Mouse (Mus musculus): ENCODE data around the gene Lcmt2. TPM values are rescaled to one million over a fixed set of nuclear protein-coding genes. Genes with fewer than 3 reads are reported as not detected.

Lcmt2 gene
- polyA plus RNA-seq, 1 experiment from 2014 or later, result 21.8 TPM

DNA sequence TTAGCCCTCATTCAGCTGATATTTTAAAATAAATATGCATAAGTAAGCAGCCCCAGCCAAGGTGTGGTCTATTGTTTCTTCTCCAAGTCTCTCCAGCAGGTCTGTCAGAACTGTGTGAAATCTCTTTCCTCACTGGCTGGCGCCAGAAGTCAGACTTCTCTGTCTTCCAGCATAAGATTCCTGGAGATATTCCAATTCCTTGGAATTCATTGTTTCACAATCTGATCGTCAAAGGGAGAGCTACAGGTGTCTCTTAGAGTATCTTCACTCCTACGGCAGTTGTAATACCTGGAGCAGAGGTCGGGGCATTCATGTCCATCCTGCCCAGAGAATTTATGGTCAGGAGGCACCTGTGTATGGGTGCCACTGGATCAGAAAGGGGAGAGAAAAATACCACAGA, 50.7 kb downstream of the Lcmt2 start:
- Histone ChIP-seq H3K4me1 (ENCODE audit: insufficient read depth, low read depth, low read length) (no peaks in the 10 kb centered on the region), H3K4me2 (replicated peaks; ENCODE audit: low read depth, low read length) (no peak overlapping the region), H3K9me3 (ENCODE audit: low read length) (no peaks in the 10 kb centered on the region), H3K27ac (ENCODE audit: low read length) (no peak overlapping the region), H3K36me3 (ENCODE audit: insufficient read depth, low read length) (no peaks in the 10 kb centered on the region), H3K4me3 (ENCODE audit: low read depth, low read length) (no peak overlapping the region), H3K27me3 (replicated peaks; ENCODE audit: insufficient read depth, low read length) (no peaks in the 10 kb centered on the region), H3K9ac (replicated peaks; ENCODE audit: low read depth) (no peak overlapping the region)
- DNase-seq (ENCODE audit: low spot score) (no peak), ATAC-seq (no peak)
- TF ChIP-seq CTCF (IDR thresholded peaks at IDR 0.05), result no peak
- no peak for TF ChIP-seq EP300 (IDR thresholded peaks at IDR 0.05)
- WGBS, result 51% methylated on average over 4 of the region's 4 CpGs

DNA sequence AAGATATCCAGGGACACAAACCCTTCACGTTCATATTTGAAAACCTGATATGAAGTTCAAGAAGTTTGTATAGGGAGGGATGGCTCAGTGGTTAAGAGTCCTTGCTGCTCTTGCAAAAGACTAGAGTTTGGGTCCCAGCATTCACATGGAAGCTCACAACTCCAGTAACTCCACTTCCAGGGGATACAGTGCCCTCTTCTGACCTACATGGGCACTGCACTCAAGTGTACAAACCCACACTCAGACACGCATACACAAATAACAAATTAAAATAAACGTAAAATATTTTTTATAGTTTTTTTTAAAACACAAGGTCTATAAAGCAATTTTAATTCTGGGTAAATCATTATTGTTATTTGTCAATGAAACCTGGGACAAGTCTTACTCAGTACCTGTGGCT, 51.9 kb downstream of the Lcmt2 start:
- Histone ChIP-seq H3K27ac (ENCODE audit: low read length) (no peak overlapping the region), H3K4me1 (ENCODE audit: insufficient read depth, low read depth, low read length) (no peaks in the 10 kb centered on the region), H3K4me3 (ENCODE audit: low read depth, low read length) (no peak overlapping the region), H3K4me2 (replicated peaks; ENCODE audit: low read depth, low read length) (no peak overlapping the region), H3K36me3 (ENCODE audit: insufficient read depth, low read length) (no peaks in the 10 kb centered on the region), H3K9ac (replicated peaks; ENCODE audit: low read depth) (no peak overlapping the region), H3K9me3 (ENCODE audit: low read length) (no peaks in the 10 kb centered on the region), H3K27me3 (replicated peaks; ENCODE audit: insufficient read depth, low read length) (no peaks in the 10 kb centered on the region)
- DNase-seq (ENCODE audit: low spot score), result no peak
- TF ChIP-seq CTCF (IDR thresholded peaks at IDR 0.05), result no peak
- no peak for TF ChIP-seq EP300 (IDR thresholded peaks at IDR 0.05)
- ATAC-seq, result no peak
- 76% methylated on average over 3 of the region's 3 CpGs for WGBS

DNA sequence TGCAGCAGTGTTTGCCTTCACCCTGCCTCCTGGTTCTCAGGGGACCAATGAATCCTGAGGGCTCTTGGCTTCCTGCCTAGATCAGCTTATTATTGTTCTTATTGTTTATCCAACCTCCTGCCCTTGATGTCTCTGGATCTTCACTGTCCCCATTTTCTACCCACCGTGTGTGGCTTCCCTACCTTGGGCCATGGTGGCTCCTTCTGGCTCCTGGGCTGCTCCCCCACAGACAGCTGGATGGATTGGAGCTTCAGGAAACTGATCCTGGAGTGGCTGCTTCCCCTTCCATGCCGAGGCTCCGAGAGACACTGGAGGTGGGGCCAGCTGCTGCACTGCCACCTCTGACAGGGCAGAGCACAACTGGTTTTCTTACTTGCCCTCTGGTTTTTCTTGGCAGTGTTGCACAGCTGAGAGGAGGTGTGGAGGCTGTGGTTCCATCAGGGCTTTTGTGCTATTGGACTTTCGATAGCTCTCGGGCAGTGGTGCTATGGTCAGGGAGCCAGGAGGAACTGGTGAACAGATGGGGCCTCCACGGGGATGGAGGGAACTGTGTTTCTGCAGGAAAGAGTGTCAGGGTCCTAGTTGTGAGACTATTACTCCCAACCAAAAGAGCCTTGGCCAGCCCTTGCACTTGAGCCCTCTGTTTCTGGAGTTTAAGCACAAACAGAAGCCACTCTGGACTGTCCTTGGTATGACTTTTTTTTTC, 54.8 kb downstream of the Lcmt2 start, which contains the start of gene Tgm5:
Tgm5 (minus strand) TSS at position 362 of the 706 bp plus-strand sequence.
- no peaks in the 10 kb centered on the region for H3K4me1 ChIP-seq (ENCODE audit: insufficient read depth, low read depth, low read length)
- no peak within 1 kb of the TSS for H3K4me2 ChIP-seq (replicated peaks; ENCODE audit: low read depth, low read length)
- no peaks in the 10 kb centered on the region for H3K27me3 ChIP-seq (replicated peaks; ENCODE audit: insufficient read depth, low read length)
- no peaks in the 10 kb centered on the region for H3K36me3 ChIP-seq (ENCODE audit: insufficient read depth, low read length)
- no peaks in the 10 kb centered on the region for H3K9me3 ChIP-seq (ENCODE audit: low read length)
- H3K9ac ChIP-seq (replicated peaks; ENCODE audit: low read depth), result no peak within 1 kb of the TSS
- H3K27ac ChIP-seq (ENCODE audit: low read length), result no peak within 1 kb of the TSS
- DNase-seq (ENCODE audit: low spot score) (no peak), ATAC-seq (no peak)
- H3K4me3 ChIP-seq (ENCODE audit: low read depth, low read length), result no peak within 1 kb of the TSS
- TF ChIP-seq EP300 (IDR thresholded peaks at IDR 0.05), result no peak
- TF ChIP-seq CTCF (IDR thresholded peaks at IDR 0.05), result no peak
- WGBS, result 27% methylated on average over 6 of the region's 6 CpGs

DNA sequence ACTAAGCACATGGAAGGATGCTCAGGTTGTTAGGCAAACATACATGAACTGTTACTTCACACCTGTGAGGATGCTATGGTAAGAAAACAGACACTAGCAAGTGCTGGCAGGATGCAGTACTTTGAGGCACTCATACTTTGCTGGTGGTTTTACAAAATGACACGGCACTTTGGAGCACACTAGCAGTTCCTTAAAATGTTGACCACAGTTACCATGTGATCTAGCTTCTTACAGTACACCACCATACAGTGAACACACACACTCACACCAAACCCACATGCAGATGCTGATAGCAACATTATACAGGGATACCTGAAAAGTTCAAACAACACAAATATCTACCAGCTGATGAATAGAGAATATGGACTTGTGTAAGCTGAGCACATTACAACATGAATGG, 57.8 kb downstream of the Lcmt2 start:
- H3K36me3 ChIP-seq (ENCODE audit: insufficient read depth, low read length), result no peaks in the 10 kb centered on the region
- H3K4me3 ChIP-seq (ENCODE audit: low read depth, low read length), result no peak overlapping the region
- no peak overlapping the region for H3K27ac ChIP-seq (ENCODE audit: low read length)
- H3K9me3 ChIP-seq (ENCODE audit: low read length), result no peaks in the 10 kb centered on the region
- H3K4me1 ChIP-seq (ENCODE audit: insufficient read depth, low read depth, low read length), result no peaks in the 10 kb centered on the region
- peak; percentile 10 for DNase-seq (ENCODE audit: low spot score)
- WGBS, result 89% methylated on average over 1 of the region's 1 CpGs
- TF ChIP-seq EP300 (IDR thresholded peaks at IDR 0.05) (no peak), CTCF (IDR thresholded peaks at IDR 0.05) (no peak)
- H3K9ac ChIP-seq (replicated peaks; ENCODE audit: low read depth), result no peak overlapping the region
- no peaks in the 10 kb centered on the region for H3K27me3 ChIP-seq (replicated peaks; ENCODE audit: insufficient read depth, low read length)
- no peak for ATAC-seq
- H3K4me2 ChIP-seq (replicated peaks; ENCODE audit: low read depth, low read length), result no peak overlapping the region

Other genes starting within 250 kb of the Lcmt2 start
- gene Ubr1, start 169.9 kb downstream of the Lcmt2 start, polyA plus RNA-seq (2015; fragmentation: Nextera tagmentation; extraction: Ambion mirVana), result 25.1 and 29.9 TPM in 2 replicates
- 13.2 and 13.5 TPM in 2 replicates for gene Tmem62, start 163.6 kb downstream of the Lcmt2 start, polyA plus RNA-seq (2015; fragmentation: Nextera tagmentation; extraction: Ambion mirVana)
- 55.6 and 56.8 TPM in 2 replicates for gene Ccndbp1, start 132.2 kb downstream of the Lcmt2 start, polyA plus RNA-seq (2015; fragmentation: Nextera tagmentation; extraction: Ambion mirVana)
- 1.4 and 2.3 TPM in 2 replicates for gene Epb42, start 103.6 kb downstream of the Lcmt2 start, polyA plus RNA-seq (2015; fragmentation: Nextera tagmentation; extraction: Ambion mirVana)
- 0.07 TPM in 2 replicates for gene Tgm5, start 54.8 kb downstream of the Lcmt2 start, polyA plus RNA-seq (2015; fragmentation: Nextera tagmentation; extraction: Ambion mirVana)
- not detected in 2 replicates for gene Tgm7, start 30.9 kb downstream of the Lcmt2 start, polyA plus RNA-seq (2015; fragmentation: Nextera tagmentation; extraction: Ambion mirVana)
- 12.7 and 13.5 TPM in 2 replicates for gene Adal, start 225 bp downstream of the Lcmt2 start, polyA plus RNA-seq (2015; fragmentation: Nextera tagmentation; extraction: Ambion mirVana)
- 18.6 and 22.0 TPM in 2 replicates for gene Tubgcp4, start 30.0 kb upstream of the Lcmt2 start, polyA plus RNA-seq (2015; fragmentation: Nextera tagmentation; extraction: Ambion mirVana)
- 7.8 and 8.6 TPM in 2 replicates for gene Zscan29, start 30.5 kb upstream of the Lcmt2 start, polyA plus RNA-seq (2015; fragmentation: Nextera tagmentation; extraction: Ambion mirVana)
- 9.8 and 16.6 TPM in 2 replicates for gene Trp53bp1, start 130.8 kb upstream of the Lcmt2 start, polyA plus RNA-seq (2015; fragmentation: Nextera tagmentation; extraction: Ambion mirVana)
- 1.3 and 1.9 TPM in 2 replicates for gene Map1a, start 148.9 kb upstream of the Lcmt2 start, polyA plus RNA-seq (2015; fragmentation: Nextera tagmentation; extraction: Ambion mirVana)
- 9.7 and 11.1 TPM in 2 replicates for gene Ppip5k1, start 214.7 kb upstream of the Lcmt2 start, polyA plus RNA-seq (2015; fragmentation: Nextera tagmentation; extraction: Ambion mirVana)
- 35.1 and 37.3 TPM in 2 replicates for gene Ckmt1, start 217.1 kb upstream of the Lcmt2 start, polyA plus RNA-seq (2015; fragmentation: Nextera tagmentation; extraction: Ambion mirVana)
- not detected in 2 replicates for gene Strc, start 246.5 kb upstream of the Lcmt2 start, polyA plus RNA-seq (2015; fragmentation: Nextera tagmentation; extraction: Ambion mirVana)

Measured in lung, postnatal 0 days (tissue).